Mouse (Mus musculus): ENCODE results near the gene Gm10300. TPM values are rescaled to one million over a fixed set of nuclear protein-coding genes. Genes with fewer than 3 reads are reported as not detected.

The Gm10300 gene
- total RNA-seq (2017), result 0.14 and 1.0 TPM in 2 replicates

- no peak for ATAC-seq (replicated peaks; ENCODE audit: low read depth, poor library complexity, severe bottlenecking)
Measured at GRCm38 (mm10) chr4:132074077-132074932, at the start of gene Gm10300. Gm10300 (plus strand) TSS chr4:132074697.

DNA sequence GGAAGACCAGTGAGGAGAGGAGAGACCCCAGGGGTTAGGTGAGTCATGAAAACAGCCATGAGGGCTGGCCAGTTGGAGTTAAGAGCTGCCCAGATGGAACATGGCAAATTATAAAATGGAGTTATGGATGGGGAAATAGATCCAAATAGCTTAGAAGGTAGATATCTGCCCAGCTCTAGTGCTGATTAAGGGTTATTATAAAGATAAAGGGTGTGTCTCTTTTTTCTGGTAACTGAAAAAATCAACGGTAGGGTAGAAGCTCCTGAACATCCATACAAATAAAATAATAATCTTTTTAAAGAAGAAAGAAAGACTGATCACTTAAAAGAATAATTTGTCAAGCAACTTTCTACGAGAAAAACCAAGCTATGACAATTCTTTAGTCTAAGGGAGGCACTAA is 49.2 kb upstream of the Gm10300 start:
- no peak for ATAC-seq (replicated peaks; ENCODE audit: low read depth, poor library complexity, severe bottlenecking)

- 0 out of 2 replicates have a peak, but pooled peaks have one; percentile 15 for ATAC-seq (replicated peaks; ENCODE audit: low read depth, poor library complexity, severe bottlenecking)
Measured at GRCm38 (mm10) chr4:132025738-132026527, 48.6 kb upstream of the Gm10300 start.

GRCm38 (mm10) chr4:132027167-132027566 is 47.3 kb upstream of the Gm10300 start:
- no peak for ATAC-seq (replicated peaks; ENCODE audit: low read depth, poor library complexity, severe bottlenecking)

- no peak for ATAC-seq (replicated peaks; ENCODE audit: low read depth, poor library complexity, severe bottlenecking)
Measured at GRCm38 (mm10) chr4:132027806-132028205, 46.7 kb upstream of the Gm10300 start.

GRCm38 (mm10) chr4:132029851-132030741 is 44.4 kb upstream of the Gm10300 start:
- peak; percentile 45; the same call in 1 of the 2 replicates for ATAC-seq (replicated peaks; ENCODE audit: low read depth, poor library complexity, severe bottlenecking)

- ATAC-seq (replicated peaks; ENCODE audit: low read depth, poor library complexity, severe bottlenecking), result no peak
Measured at GRCm38 (mm10) chr4:132033183-132033582, 41.3 kb upstream of the Gm10300 start.

- no peak for ATAC-seq (replicated peaks; ENCODE audit: low read depth, poor library complexity, severe bottlenecking)
Measured at GRCm38 (mm10) chr4:132034242-132034641, 40.3 kb upstream of the Gm10300 start.

DNA sequence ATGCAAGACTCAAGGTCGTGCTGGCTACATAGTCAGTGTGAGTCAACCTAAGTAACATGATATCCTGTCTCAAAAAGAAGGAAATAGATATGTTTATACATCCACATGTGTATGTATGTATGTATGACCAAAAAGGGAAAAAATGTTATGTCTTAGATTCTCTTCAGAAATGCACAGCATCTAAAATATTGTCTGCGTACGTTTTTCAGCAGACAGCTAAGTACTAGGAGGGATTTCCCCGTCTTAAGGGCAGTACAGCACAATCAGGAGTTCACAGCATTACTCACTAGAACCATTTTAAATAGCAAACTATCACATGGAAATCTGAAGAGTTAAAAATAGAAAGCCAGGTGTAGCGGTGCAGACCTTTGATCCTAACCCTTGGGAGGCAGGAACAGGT is 37.4 kb upstream of the Gm10300 start:
- no peak for ATAC-seq (replicated peaks; ENCODE audit: low read depth, poor library complexity, severe bottlenecking)

DNA sequence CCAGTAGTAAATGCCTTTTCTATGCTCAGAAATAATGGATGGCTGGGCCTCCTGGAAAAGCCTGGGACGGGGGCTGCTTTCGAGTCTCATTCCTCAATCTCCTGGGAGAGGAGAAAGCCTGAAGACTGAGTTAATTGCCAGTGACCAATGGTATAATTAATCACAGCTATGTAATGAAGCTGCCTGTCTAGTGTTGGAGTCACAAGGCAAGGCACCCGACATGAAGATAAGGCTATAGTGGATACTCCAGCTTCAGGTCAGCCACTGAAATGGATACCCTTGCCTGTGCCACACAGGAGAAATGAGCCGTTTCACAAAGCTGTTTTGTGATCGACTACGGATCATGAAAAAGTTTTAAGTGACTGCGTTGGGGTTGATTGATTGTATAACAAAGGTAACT is 36.5 kb upstream of the Gm10300 start:
- no peak for ATAC-seq (replicated peaks; ENCODE audit: low read depth, poor library complexity, severe bottlenecking)

DNA sequence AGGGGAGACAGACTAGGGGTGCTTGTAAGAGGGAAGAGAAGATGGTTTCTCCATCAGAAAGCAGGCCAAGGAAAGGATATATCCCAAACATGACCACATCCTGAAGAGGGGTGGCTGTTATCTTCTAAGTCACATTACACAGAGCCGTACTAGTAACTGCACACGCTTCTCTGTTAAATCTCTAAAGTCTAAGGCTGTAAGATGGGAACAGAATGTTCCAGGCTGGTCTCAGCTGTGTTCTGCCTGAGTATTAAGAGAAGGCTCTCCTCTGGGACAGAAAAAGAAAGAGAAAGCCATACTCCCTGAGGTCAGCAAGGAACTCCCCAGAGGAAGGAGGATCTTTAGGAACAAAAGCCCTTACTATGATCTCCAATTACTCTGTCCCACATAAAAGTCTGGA is 35.7 kb upstream of the Gm10300 start:
- ATAC-seq (replicated peaks; ENCODE audit: low read depth, poor library complexity, severe bottlenecking), result peak; percentile 24

GRCm38 (mm10) chr4:132039521-132039920 is 35.0 kb upstream of the Gm10300 start:
- no peak for ATAC-seq (replicated peaks; ENCODE audit: low read depth, poor library complexity, severe bottlenecking)

DNA sequence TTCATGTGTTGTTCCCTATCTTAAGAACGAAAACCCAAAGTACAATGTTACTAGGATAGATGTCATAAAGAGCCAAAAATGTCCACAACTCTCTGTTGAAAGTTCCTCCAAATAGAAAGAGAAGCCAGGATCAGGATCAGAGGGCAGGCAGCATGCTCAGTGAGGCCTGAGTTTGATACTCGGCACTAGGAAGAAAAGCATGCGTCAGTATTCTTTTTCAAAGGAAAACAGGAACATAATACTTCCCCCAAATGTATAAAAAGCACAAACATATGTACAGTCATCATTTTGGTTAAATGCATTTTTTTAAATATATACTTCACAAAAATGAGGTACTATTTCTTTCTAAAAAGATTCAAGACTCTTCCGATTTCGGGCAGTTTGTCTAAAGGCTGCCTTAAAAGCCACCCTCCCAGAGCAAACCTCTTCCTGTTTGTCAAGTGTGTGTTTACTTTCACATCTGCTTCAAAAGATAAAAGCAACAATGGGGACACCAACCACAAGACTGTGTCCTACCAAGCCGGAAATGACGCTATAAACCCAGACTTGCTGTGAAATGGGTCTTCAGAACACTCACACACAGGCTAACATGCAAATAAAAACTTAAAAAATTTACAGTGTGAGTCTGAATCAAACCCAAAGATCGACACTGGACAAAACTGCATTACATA is 34.4 kb upstream of the Gm10300 start:
- peak; percentile 90 for ATAC-seq (replicated peaks; ENCODE audit: low read depth, poor library complexity, severe bottlenecking)

GRCm38 (mm10) chr4:132041471-132042332 is 32.8 kb upstream of the Gm10300 start:
- no peak for ATAC-seq (replicated peaks; ENCODE audit: low read depth, poor library complexity, severe bottlenecking)

DNA sequence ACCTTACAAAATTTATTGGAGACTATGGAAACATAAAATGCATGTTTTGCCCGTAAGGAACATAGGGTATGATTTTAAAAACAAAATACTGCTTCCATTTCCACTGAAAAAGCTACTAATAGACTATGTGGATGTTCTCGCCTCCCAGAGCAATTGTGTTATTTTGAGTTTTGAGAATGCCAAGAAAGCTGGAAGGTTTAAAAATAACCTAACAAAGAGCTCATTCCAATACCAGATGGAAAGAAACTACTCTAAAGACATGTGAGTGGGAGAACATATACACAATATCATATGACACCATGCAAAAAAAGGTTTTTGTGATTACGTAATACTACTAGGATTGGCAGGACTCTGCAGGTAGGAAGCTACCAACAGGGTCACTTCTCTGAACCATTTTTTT is 30.8 kb upstream of the Gm10300 start:
- no peak for ATAC-seq (replicated peaks; ENCODE audit: low read depth, poor library complexity, severe bottlenecking)

GRCm38 (mm10) chr4:132048011-132048991 is 26.2 kb upstream of the Gm10300 start:
- ATAC-seq (replicated peaks; ENCODE audit: low read depth, poor library complexity, severe bottlenecking), result no peak

GRCm38 (mm10) chr4:132048995-132049404 is 25.5 kb upstream of the Gm10300 start:
- peak; percentile 97 for ATAC-seq (replicated peaks; ENCODE audit: low read depth, poor library complexity, severe bottlenecking)

Data from common myeloid progenitor, adult 5-6 weeks (primary cell).